ENCODE assay signal across 10 mouse cellular contexts in genomic region chr15:91372464-91373202, GRCm38 (mm10).
DNase-seq lines count a peak whose midpoint lies in the region; ATAC-seq and TF ChIP-seq lines count a peak whose summit lies in the region.
"Had no signal": no experiment of that assay in that cellular context is flagged by ENCODE, and none has a peak within 500 bp of the region (broad histone marks: within the 10 kb centered on the region; RNA-seq: fewer than 3 reads in every experiment).

No protein-coding gene starts in this region.

- peaks cover 23% of the 10 kb centered on the region for H3K4me1 ChIP-seq in kidney, embryonic 15.5 days
- H3K4me1 ChIP-seq in embryonic facial prominence, embryonic 15.5 days: peaks cover 28% of the 10 kb centered on the region
- H3K4me1 ChIP-seq in hindbrain, postnatal 0 days (ENCODE audit: insufficient read depth, low read length): peaks cover 25% of the 10 kb centered on the region; the same call in 1 of the 2 replicates
- peaks cover 24% of the 10 kb centered on the region for H3K4me1 ChIP-seq in neural tube, embryonic 14.5 days (ENCODE audit: control insufficient read depth, insufficient read depth, low read length)
- H3K4me1 ChIP-seq: liver, embryonic 13.5 days; megakaryocyte, embryonic 14.5 days had no signal

- no peak overlapping the region for H3K9ac ChIP-seq in kidney, embryonic 15.5 days
- no peak overlapping the region for H3K9ac ChIP-seq in embryonic facial prominence, embryonic 15.5 days
- H3K9ac ChIP-seq in hindbrain, postnatal 0 days (replicated peaks; ENCODE audit: low read length): no peak overlapping the region
- H3K9ac ChIP-seq in neural tube, embryonic 14.5 days (replicated peaks; ENCODE audit: low read depth, low read length): no peak overlapping the region
- H3K9ac ChIP-seq: liver, embryonic 13.5 days had no signal

- WGBS in kidney, embryonic 15.5 days: 61% methylated on average over 9 of the region's 9 CpGs
- 57% methylated on average over 9 of the region's 9 CpGs for WGBS in embryonic facial prominence, embryonic 15.5 days
- WGBS in hindbrain, postnatal 0 days: 39% methylated on average over 9 of the region's 9 CpGs
- WGBS in neural tube, embryonic 14.5 days: 55% methylated on average over 9 of the region's 9 CpGs

- no peaks in the 10 kb centered on the region for H3K36me3 ChIP-seq in kidney, embryonic 15.5 days
- no peaks in the 10 kb centered on the region for H3K36me3 ChIP-seq in embryonic facial prominence, embryonic 15.5 days
- H3K36me3 ChIP-seq in hindbrain, postnatal 0 days (ENCODE audit: insufficient read depth, low read length): no peaks in the 10 kb centered on the region
- no peaks in the 10 kb centered on the region for H3K36me3 ChIP-seq in neural tube, embryonic 14.5 days (ENCODE audit: control insufficient read depth, insufficient read depth, low read length)
- H3K36me3 ChIP-seq: liver, embryonic 13.5 days had no signal

- no peaks in the 10 kb centered on the region for H3K27me3 ChIP-seq in kidney, embryonic 15.5 days
- H3K27me3 ChIP-seq in embryonic facial prominence, embryonic 15.5 days: no peaks in the 10 kb centered on the region
- H3K27me3 ChIP-seq in hindbrain, postnatal 0 days (ENCODE audit: insufficient read depth, low read length): no peaks in the 10 kb centered on the region
- H3K27me3 ChIP-seq in neural tube, embryonic 14.5 days (ENCODE audit: control insufficient read depth, insufficient read depth, low read length): no peaks in the 10 kb centered on the region
- H3K27me3 ChIP-seq: liver, embryonic 13.5 days; megakaryocyte, embryonic 14.5 days had no signal

- DNase-seq in kidney, adult 18-20 months: no peak
- DNase-seq in hindbrain, postnatal 0 days (ENCODE audit: low spot score): peak; percentile 28
- DNase-seq in thymus, postnatal 4 days: no peak
- no peak for DNase-seq in gastrocnemius, postnatal 14 days
- DNase-seq: kidney, adult 8-10 months; liver, embryonic 13.5 days had no signal

- peak overlapping the region; percentile 7; the same call in 1 of the 2 replicates for H3K27ac ChIP-seq in kidney, embryonic 15.5 days
- peak overlapping the region; percentile 55 for H3K27ac ChIP-seq in embryonic facial prominence, embryonic 15.5 days (replicated peaks)
- H3K27ac ChIP-seq in hindbrain, postnatal 0 days: peak overlapping the region; percentile 79
- H3K27ac ChIP-seq in neural tube, embryonic 14.5 days (ENCODE audit: low read depth, low read length): peak overlapping the region; percentile 73
- H3K27ac ChIP-seq: liver, embryonic 13.5 days had no signal

- no peak overlapping the region for H3K4me2 ChIP-seq in kidney, embryonic 15.5 days
- H3K4me2 ChIP-seq in embryonic facial prominence, embryonic 15.5 days (replicated peaks): no peak overlapping the region
- 0 out of 2 replicates have a peak overlapping the region, but pooled peaks have one; percentile 1 for H3K4me2 ChIP-seq in hindbrain, postnatal 0 days (ENCODE audit: low read depth, low read length)
- no peak overlapping the region for H3K4me2 ChIP-seq in neural tube, embryonic 14.5 days (ENCODE audit: low read depth, low read length)
- H3K4me2 ChIP-seq: liver, embryonic 13.5 days had no signal

- intact Hi-C loops in gastrocnemius, postnatal 14 days (cut with DNase I; ENCODE audit: low total_unique reads): no loop called here

- no peak overlapping the region for H3K4me3 ChIP-seq in kidney, embryonic 15.5 days (replicated peaks)
- H3K4me3 ChIP-seq in embryonic facial prominence, embryonic 15.5 days (replicated peaks): no peak overlapping the region
- no peak overlapping the region for H3K4me3 ChIP-seq in hindbrain, postnatal 0 days (ENCODE audit: low read length)
- no peak overlapping the region for H3K4me3 ChIP-seq in neural tube, embryonic 14.5 days (ENCODE audit: low read depth, low read length)
- H3K4me3 ChIP-seq: liver, embryonic 13.5 days; megakaryocyte, embryonic 14.5 days had no signal

- peak; percentile 57; the same call in 1 of the 2 replicates for ATAC-seq in kidney, embryonic 15.5 days (replicated peaks; ENCODE audit: low FRiP score)
- ATAC-seq in embryonic facial prominence, embryonic 15.5 days (ENCODE audit: insufficient number of reproducible peaks, low FRiP score, low TSS enrichment, low read depth): no peak
- ATAC-seq in hindbrain, postnatal 0 days: peak; percentile 76
- peak; percentile 52; the same call in 1 of the 2 replicates for ATAC-seq in neural tube, embryonic 14.5 days (ENCODE audit: low read depth)

- TF ChIP-seq CTCF in hindbrain, postnatal 0 days (IDR thresholded peaks at IDR 0.05; ENCODE audit: low read depth): no peak

- no peaks in the 10 kb centered on the region for H3K9me3 ChIP-seq in kidney, embryonic 15.5 days (replicated peaks)
- H3K9me3 ChIP-seq in embryonic facial prominence, embryonic 15.5 days (replicated peaks): no peaks in the 10 kb centered on the region
- H3K9me3 ChIP-seq in hindbrain, postnatal 0 days (ENCODE audit: low read length): no peaks in the 10 kb centered on the region
- no peaks in the 10 kb centered on the region for H3K9me3 ChIP-seq in neural tube, embryonic 14.5 days (ENCODE audit: control insufficient read depth, low read length)

Comparison
In these comparisons a context has a peak if more than half of its experiments do, and no peak if none do; other contexts are left out.
1. H3K27ac ChIP-seq: peak in every context shown above with its lines; median percentile 79 in hindbrain, postnatal 0 days; 73 in neural tube, embryonic 14.5 days; 55 in embryonic facial prominence, embryonic 15.5 days; 7 in kidney, embryonic 15.5 days.